Mouse (Mus musculus) embryonic fibroblast, embryonic 13.5 days (primary cell): ENCODE data around the gene Abcc8.

Experiments
- CTCF ChIP-seq: IDR thresholded peaks from 2 replicates; pipeline ENCODE4 v1.5.1; 2011; ENCODE audit warnings: mild to moderate bottlenecking, control low read depth, low read length, moderate library complexity, borderline replicate concordance; ENCODE audit not compliant: insufficient read depth
- POLR2A ChIP-seq: IDR thresholded peaks from 2 replicates; pipeline ENCODE4 v1.6.1; 2011; ENCODE audit warnings: low read depth, mild to moderate bottlenecking, control low read depth, low read length, moderate library complexity

- TF ChIP-seq CTCF (no peak), POLR2A (no peak)
These were observed 63.7 kb downstream of the Abcc8 start for GRCm38 (mm10) chr7:46116118-46116581.
